Mouse (Mus musculus) heart, adult 2 months (tissue): Measurements from ENCODE around the gene Nudt16l1. TPM values are rescaled to one million over a fixed set of nuclear protein-coding genes. Genes with fewer than 3 reads are reported as not detected.

ENCODE experiments used
- DNase-seq, 2 experiments: peaks; one replicate each; pipeline ENCODE4 v3.0.0; 2021
- H3K27ac ChIP-seq: fragments of 200-600 bp; 2 replicates; pipeline ENCODE4 v1.8.1; 2022
- H3K27me3 ChIP-seq: fragments of 200-500 bp; 2 replicates; pipeline ENCODE4 v1.6.1; 2012; ENCODE audit warnings: mild to moderate bottlenecking, low read length, inconsistent platforms, mixed read lengths; ENCODE audit not compliant: control insufficient read depth, insufficient read depth
- H3K36me3 ChIP-seq: fragments of 200-500 bp; 2 replicates; pipeline ENCODE4 v1.6.1; 2012; ENCODE audit warnings: low read length, inconsistent platforms; ENCODE audit not compliant: control insufficient read depth, insufficient read depth
- H3K4me1 ChIP-seq: fragments of 200-500 bp; 2 replicates; pipeline ENCODE4 v1.6.1; 2011; ENCODE audit warnings: low read length; ENCODE audit not compliant: control insufficient read depth, insufficient read depth
- H3K4me3 ChIP-seq: fragments of 200-600 bp; 2 replicates; pipeline ENCODE4 v1.8.1; 2022
- H3K79me2 ChIP-seq: fragments of 200-500 bp; replicated peaks from 2 replicates; pipeline ENCODE4 v1.6.1; 2012; ENCODE audit warnings: mild to moderate bottlenecking, inconsistent platforms, low read length, moderate library complexity, mixed read lengths; ENCODE audit not compliant: control insufficient read depth, insufficient read depth
- H3K9ac ChIP-seq: fragments of 200-500 bp; 2 replicates; pipeline ENCODE4 v1.6.1; 2012; ENCODE audit warnings: low read depth, mild to moderate bottlenecking, control low read depth, inconsistent platforms, low read length, mixed read lengths
- CTCF ChIP-seq: fragments of 200-600 bp; IDR thresholded peaks from 2 replicates; pipeline ENCODE4 v1.8.1; 2022; ENCODE audit warnings: antibody characterized with exemption, mild to moderate bottlenecking, moderate library complexity
- EP300 ChIP-seq: fragments of 200-500 bp; IDR thresholded peaks from 2 replicates; pipeline ENCODE4 v1.6.1; 2011; ENCODE audit warnings: low read depth, low read length, control low read depth; ENCODE audit not compliant: insufficient read depth
- POLR2A ChIP-seq: fragments of 200-500 bp; IDR thresholded peaks from 2 replicates; pipeline ENCODE4 v1.6.1; 2011; ENCODE audit warnings: mild to moderate bottlenecking, low read depth, low read length, control low read depth; ENCODE audit not compliant: insufficient read depth
- WGBS: fragments of 180-500 bp; shearing (Covaris S2); methylation state at CpG from one replicate; pipeline ENCODE4 v1.1.7; 2018; 5-methylcytosine and 5-hydroxymethylcytosine counted together
- intact Hi-C: fragments of 180-260 bp; cut with DNase I; formaldehyde crosslinking; loops from one replicate; pipeline ENCODE4 v1.15.1; 2025
- polyA plus RNA-seq: library from polyadenylated mRNA; depleted of rRNA; stranded (reverse); fragments of >200 nt; gene quantifications from 2 replicates; pipeline ENCODE4 v1.2.3, GENCODE M21; 2012
- total RNA-seq, 2 experiments: library from RNA; stranded (reverse); gene quantifications; 2 replicates each; pipeline ENCODE4 v1.2.3; 2021

Gene Nudt16l1
- total and polyA plus RNA-seq, 3 experiments = 16.7 to 38.9 (median 17.1) TPM

- H3K9ac ChIP-seq = no peak overlapping the region
- TF ChIP-seq CTCF = 0 out of 2 replicates have a peak, but pooled peaks have one; percentile 13
- no peak for TF ChIP-seq EP300
- 59% methylated on average over 7 of the region's 7 CpGs for WGBS
- H3K4me3 ChIP-seq = no peak overlapping the region
- H3K27me3 ChIP-seq = no peaks in the 10 kb centered on the region
- DNase-seq = no peak
- peaks cover 2% of the 10 kb centered on the region; the same call in 1 of the 2 replicates for H3K79me2 ChIP-seq
- intact Hi-C loops = loop anchor here (2.0 kb wide), 1 partner anchor 16 kb away; the partner anchor contains the start of gene Ubald1
- peak overlapping the region; percentile 51 for H3K27ac ChIP-seq
- peaks cover 19% of the 10 kb centered on the region for H3K36me3 ChIP-seq
- H3K4me1 ChIP-seq = peaks cover 21% of the 10 kb centered on the region
Measured at GRCm38 (mm10) chr16:4897146-4897730, 41.3 kb upstream of the Nudt16l1 start.

- Histone ChIP-seq H3K9ac (no peak overlapping the region), H3K4me3 (no peak overlapping the region), H3K27me3 (no peaks in the 10 kb centered on the region), H3K27ac (no peak overlapping the region), H3K4me1 (peaks cover 22% of the 10 kb centered on the region), H3K36me3 (peaks cover 13% of the 10 kb centered on the region), H3K79me2 (peaks cover 4% of the 10 kb centered on the region; the same call in 1 of the 2 replicates)
- no peak for DNase-seq
- intact Hi-C loops = no loop called here
- TF ChIP-seq EP300 (no peak), POLR2A (no peak), CTCF (no peak)
- WGBS = 87% methylated on average over 6 of the region's 6 CpGs
Measured at GRCm38 (mm10) chr16:4898881-4899280, 39.7 kb upstream of the Nudt16l1 start.

DNA sequence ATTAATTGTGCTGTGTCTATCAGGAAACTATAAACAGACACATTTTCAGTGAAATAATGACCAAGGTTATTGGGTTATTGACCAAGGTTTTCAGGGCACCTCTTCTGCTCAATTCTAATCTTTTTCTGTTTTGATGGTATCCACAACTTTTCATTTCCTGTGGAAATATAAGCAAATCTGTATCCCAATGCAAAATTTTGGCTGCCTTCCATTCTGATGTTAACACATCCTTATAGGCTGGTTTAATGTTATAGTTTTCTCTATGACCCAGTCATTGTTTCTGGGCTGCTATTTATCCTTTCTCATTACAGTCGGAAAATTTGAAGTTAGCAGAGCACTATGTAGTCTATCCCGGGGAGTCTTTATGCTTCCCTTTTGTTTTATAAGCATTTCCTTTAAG, 38.9 kb upstream of the Nudt16l1 start:
- intact Hi-C loops = no loop called here
- H3K36me3 ChIP-seq = peaks cover 10% of the 10 kb centered on the region
- DNase-seq = no peak
- 46% methylated on average over 2 of the region's 2 CpGs for WGBS
- no peak overlapping the region for H3K27ac ChIP-seq
- peaks cover 4% of the 10 kb centered on the region; the same call in 1 of the 2 replicates for H3K79me2 ChIP-seq
- H3K4me3 ChIP-seq = no peak overlapping the region
- H3K9ac ChIP-seq = no peak overlapping the region
- peaks cover 16% of the 10 kb centered on the region for H3K4me1 ChIP-seq
- no peak for TF ChIP-seq EP300
- TF ChIP-seq POLR2A = no peak
- no peak for TF ChIP-seq CTCF
- no peaks in the 10 kb centered on the region for H3K27me3 ChIP-seq

- intact Hi-C loops = no loop called here
- no peak overlapping the region for H3K9ac ChIP-seq
- no peak for DNase-seq
- peaks cover under 1% of the 10 kb centered on the region for H3K36me3 ChIP-seq
- no peaks in the 10 kb centered on the region for H3K27me3 ChIP-seq
- WGBS = 67% methylated on average over 7 of the region's 7 CpGs
- no peak overlapping the region for H3K27ac ChIP-seq
- H3K4me1 ChIP-seq = peaks cover 19% of the 10 kb centered on the region
- H3K4me3 ChIP-seq = no peak overlapping the region
- peaks cover 4% of the 10 kb centered on the region; the same call in 1 of the 2 replicates for H3K79me2 ChIP-seq
- TF ChIP-seq CTCF (no peak), POLR2A (no peak), EP300 (no peak)
Measured at GRCm38 (mm10) chr16:4901167-4901566, 37.4 kb upstream of the Nudt16l1 start.

DNA sequence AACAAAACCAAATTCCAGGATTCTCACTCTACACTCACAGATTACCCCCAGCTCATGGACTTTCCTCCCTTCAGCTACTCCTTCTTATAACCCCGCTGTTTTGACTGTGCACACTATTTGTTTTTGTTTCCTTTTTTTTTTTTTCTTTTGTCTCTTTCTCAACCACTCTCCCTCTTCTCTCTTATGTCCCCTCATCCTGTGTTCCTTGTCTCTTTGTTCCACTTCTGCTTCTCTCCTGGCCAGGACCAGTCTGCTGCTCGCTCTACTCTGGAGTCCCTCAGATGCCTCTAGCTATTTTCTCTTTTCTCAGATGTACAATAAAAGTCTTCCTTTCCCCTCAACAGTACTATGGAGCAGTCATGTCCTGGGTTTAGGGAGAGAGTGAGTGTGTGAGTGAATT, 36.2 kb upstream of the Nudt16l1 start:
- intact Hi-C loops = no loop called here
- H3K27me3 ChIP-seq = no peaks in the 10 kb centered on the region
- no peak for DNase-seq
- peaks cover 12% of the 10 kb centered on the region for H3K4me1 ChIP-seq
- no peak overlapping the region for H3K4me3 ChIP-seq
- H3K36me3 ChIP-seq = no peaks in the 10 kb centered on the region; the same call in 1 of the 2 replicates
- WGBS = 73% methylated on average over 2 of the region's 2 CpGs
- no peak overlapping the region for H3K27ac ChIP-seq
- TF ChIP-seq POLR2A (no peak), CTCF (no peak), EP300 (no peak)
- no peak overlapping the region for H3K9ac ChIP-seq
- H3K79me2 ChIP-seq = peaks cover 4% of the 10 kb centered on the region; the same call in 1 of the 2 replicates

GRCm38 (mm10) chr16:4903491-4904102, 35.0 kb upstream of the Nudt16l1 start:
- H3K36me3 ChIP-seq = peaks cover 2% of the 10 kb centered on the region; the same call in 1 of the 2 replicates
- H3K27ac ChIP-seq = no peak overlapping the region
- 61% methylated on average over 6 of the region's 6 CpGs for WGBS
- no peak overlapping the region for H3K4me3 ChIP-seq
- no peaks in the 10 kb centered on the region for H3K27me3 ChIP-seq
- intact Hi-C loops = no loop called here
- TF ChIP-seq EP300 (no peak), POLR2A (no peak), CTCF (no peak)
- no peak for DNase-seq
- peaks cover 4% of the 10 kb centered on the region; the same call in 1 of the 2 replicates for H3K79me2 ChIP-seq
- peaks cover 12% of the 10 kb centered on the region for H3K4me1 ChIP-seq
- no peak overlapping the region for H3K9ac ChIP-seq
